Mouse (Mus musculus) liver, adult 2 months (tissue): ENCODE results near the gene Vamp8.

Experiments
- CTCF ChIP-seq: fragments of 200-500 bp; IDR thresholded peaks from 2 replicates; pipeline ENCODE4 v1.5.1; 2011; ENCODE audit warnings: low read depth, low read length, control low read depth
- POLR2A ChIP-seq: fragments of 200-500 bp; IDR thresholded peaks from 2 replicates; pipeline ENCODE4 v1.6.1; 2011; ENCODE audit warnings: low read length, control low read depth; ENCODE audit not compliant: insufficient read depth; ENCODE audit errors: extremely low read depth

DNA sequence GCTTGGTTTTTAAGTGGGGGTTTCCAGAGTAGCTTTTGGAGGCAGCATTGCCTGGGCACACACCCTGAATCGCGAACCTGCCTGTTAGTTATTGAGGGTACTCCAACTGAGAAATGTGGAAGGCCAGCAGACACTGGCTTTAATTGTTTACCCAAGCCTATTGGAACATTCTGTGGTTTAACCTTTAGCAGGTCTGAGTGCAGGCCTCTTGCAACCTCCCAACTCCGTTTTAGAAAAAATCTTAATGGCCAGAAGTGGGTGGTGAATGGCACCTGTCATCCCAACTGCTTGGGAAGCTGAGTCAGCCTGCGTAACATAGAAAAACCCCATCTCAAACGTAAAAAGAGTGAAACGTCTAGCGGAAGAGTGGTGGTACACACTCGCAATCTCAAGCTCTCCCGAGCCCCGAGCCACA, 6.3 kb upstream of the Vamp8 start:
- TF ChIP-seq CTCF (no peak), POLR2A (no peak)
